Mouse (Mus musculus): Measurements from ENCODE around the gene Kpna4. TPM values are rescaled to one million over a fixed set of nuclear protein-coding genes. Genes with fewer than 3 reads are reported as not detected.

Kpna4 gene
- total RNA-seq, 1 experiment = 33.8 TPM

DNA sequence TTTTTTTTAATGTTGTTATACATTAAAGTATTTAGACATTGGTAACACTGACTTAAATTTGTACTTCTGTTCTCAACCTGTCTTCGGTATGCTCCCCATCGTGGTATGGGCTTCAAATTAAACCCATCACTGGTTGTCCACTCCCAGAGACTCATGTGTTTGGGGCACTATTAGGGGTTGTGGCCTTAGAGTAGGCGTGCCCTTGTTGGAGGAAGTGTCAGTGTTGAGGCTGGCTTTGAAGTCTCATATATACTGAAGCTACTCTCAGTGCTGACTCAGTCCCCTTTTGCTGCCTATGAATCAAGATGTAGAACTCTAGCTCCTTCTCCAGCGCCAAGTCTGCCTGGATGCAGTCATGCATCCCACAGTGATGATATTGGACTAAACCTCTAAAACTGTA lies 66.2 kb downstream of the Kpna4 start:
- no peak overlapping the region for H3K27ac ChIP-seq (ENCODE audit: insufficient read depth, low read depth, low read length, poor library complexity, severe bottlenecking)
- no peak overlapping the region for H3K4me3 ChIP-seq (ENCODE audit: insufficient read depth in 1 of 2, low read depth in 1 of 2, low read length in 2 of 2, poor library complexity in 1 of 2, severe bottlenecking in 1 of 2)
- no peaks in the 10 kb centered on the region for H3K4me1 ChIP-seq (ENCODE audit: control insufficient read depth in 2 of 2, insufficient read depth in 2 of 2, low read length in 2 of 2, poor library complexity in 1 of 2)
- H3K9me3 ChIP-seq (ENCODE audit: control insufficient read depth, insufficient read depth, low read depth, low read length) = no peaks in the 10 kb centered on the region
- H3K9ac ChIP-seq (ENCODE audit: insufficient read depth, low read depth, low read length, poor library complexity, severe bottlenecking) = no peak overlapping the region
- in situ Hi-C loops (cut with MboI; ENCODE audit: low sequenced_read_pairs in 2 of 2, unreplicated experiment in 2 of 2) = no loop called here
- no peaks in the 10 kb centered on the region; the same call in 1 of the 2 replicates for H3K36me3 ChIP-seq (ENCODE audit: control insufficient read depth, insufficient read depth, low read length, poor library complexity, severe bottlenecking)
- no peak for DNase-seq (ENCODE audit: low read depth, low spot score)
- TF ChIP-seq HCFC1 (IDR thresholded peaks at IDR 0.05; ENCODE audit: borderline replicate concordance, insufficient read depth, low read length) (no peak), MAFK (IDR thresholded peaks at IDR 0.05; ENCODE audit: insufficient read depth, low read depth, low read length) (no peak), ZNF384 (IDR thresholded peaks at IDR 0.05; ENCODE audit: low read depth, low read length) (no peak), CHD2 (IDR thresholded peaks at IDR 0.05; ENCODE audit: low read depth, low read length) (no peak), ZC3H11A (IDR thresholded peaks at IDR 0.05; ENCODE audit: borderline replicate concordance, low read depth, low read length) (no peak)

DNA sequence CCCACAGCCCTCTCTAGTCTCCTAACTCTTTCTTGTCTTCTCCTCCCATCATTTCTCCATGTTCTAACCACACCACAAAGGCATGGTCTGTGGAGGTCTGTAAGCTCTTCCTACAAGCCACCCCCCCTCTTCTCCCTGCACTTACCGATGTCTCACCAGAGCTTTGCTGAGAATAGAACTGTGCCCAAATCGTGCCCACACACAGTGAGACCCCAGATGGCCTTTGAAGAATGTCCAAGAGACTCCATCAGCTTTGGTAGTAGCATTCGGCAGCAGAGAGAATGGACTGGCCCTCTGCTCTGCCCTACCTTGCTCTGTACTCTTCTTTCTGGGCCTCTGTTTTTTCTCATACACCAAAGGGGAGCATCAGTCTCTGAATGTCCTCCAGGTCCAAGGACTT lies 71.0 kb downstream of the Kpna4 start:
- no peak for TF ChIP-seq MAFK (IDR thresholded peaks at IDR 0.05; ENCODE audit: insufficient read depth, low read depth, low read length)
- TF ChIP-seq CHD2 (IDR thresholded peaks at IDR 0.05; ENCODE audit: low read depth, low read length) = no peak
- TF ChIP-seq ZNF384 (IDR thresholded peaks at IDR 0.05; ENCODE audit: low read depth, low read length) = no peak
- TF ChIP-seq HCFC1 (IDR thresholded peaks at IDR 0.05; ENCODE audit: borderline replicate concordance, insufficient read depth, low read length) = no peak
- TF ChIP-seq ZC3H11A (IDR thresholded peaks at IDR 0.05; ENCODE audit: borderline replicate concordance, low read depth, low read length) = no peak
- in situ Hi-C loops (cut with MboI; ENCODE audit: low sequenced_read_pairs in 2 of 2, unreplicated experiment in 2 of 2) = no loop called here
- no peak overlapping the region for H3K27ac ChIP-seq (ENCODE audit: insufficient read depth, low read depth, low read length, poor library complexity, severe bottlenecking)

DNA sequence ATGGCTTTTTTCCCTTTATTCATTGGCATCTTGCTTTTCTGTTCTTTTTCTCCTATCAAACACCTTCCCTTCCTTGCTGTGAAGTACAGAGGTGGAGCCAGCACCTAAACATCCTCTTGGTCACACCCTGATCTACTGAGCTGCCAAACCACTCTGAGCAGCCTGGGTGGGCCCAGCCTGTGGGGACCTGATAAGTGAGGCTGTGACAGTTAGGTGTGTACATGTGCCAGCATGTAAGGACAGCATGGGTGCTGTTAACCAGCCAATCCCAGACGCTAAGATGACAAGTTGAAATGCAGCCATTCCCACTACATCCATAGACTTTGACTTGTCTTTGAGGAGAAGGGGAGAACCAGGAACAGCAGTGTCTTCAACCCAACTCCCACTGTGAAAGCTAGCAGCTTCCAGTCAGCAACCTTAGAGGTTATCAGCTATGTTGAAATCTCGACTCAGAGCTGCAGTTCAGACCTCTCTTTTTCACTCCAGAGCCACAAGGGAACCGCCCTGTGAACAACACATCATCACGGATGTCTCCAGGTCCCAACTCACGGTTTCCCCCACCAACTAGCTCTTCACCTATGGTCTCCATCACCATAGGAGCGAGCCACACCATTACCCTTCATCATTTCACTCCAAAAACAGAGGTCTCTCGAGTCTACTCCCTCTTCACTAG lies 72.0 kb downstream of the Kpna4 start:
- H3K27ac ChIP-seq (ENCODE audit: insufficient read depth, low read depth, low read length, poor library complexity, severe bottlenecking) = no peak overlapping the region
- H3K9ac ChIP-seq (ENCODE audit: insufficient read depth, low read depth, low read length, poor library complexity, severe bottlenecking) = no peak overlapping the region
- DNase-seq (ENCODE audit: low read depth, low spot score) = no peak
- no peak overlapping the region for H3K4me3 ChIP-seq (ENCODE audit: insufficient read depth in 1 of 2, low read depth in 1 of 2, low read length in 2 of 2, poor library complexity in 1 of 2, severe bottlenecking in 1 of 2)
- no peaks in the 10 kb centered on the region for H3K36me3 ChIP-seq (ENCODE audit: control insufficient read depth, insufficient read depth, low read length, poor library complexity, severe bottlenecking)
- in situ Hi-C loops (cut with MboI; ENCODE audit: low sequenced_read_pairs in 2 of 2, unreplicated experiment in 2 of 2) = no loop called here
- TF ChIP-seq HCFC1 (IDR thresholded peaks at IDR 0.05; ENCODE audit: borderline replicate concordance, insufficient read depth, low read length) (no peak), CHD2 (IDR thresholded peaks at IDR 0.05; ENCODE audit: low read depth, low read length) (no peak), ZNF384 (IDR thresholded peaks at IDR 0.05; ENCODE audit: low read depth, low read length) (no peak), MAFK (IDR thresholded peaks at IDR 0.05; ENCODE audit: insufficient read depth, low read depth, low read length) (no peak), ZC3H11A (IDR thresholded peaks at IDR 0.05; ENCODE audit: borderline replicate concordance, low read depth, low read length) (no peak)
- no peaks in the 10 kb centered on the region for H3K9me3 ChIP-seq (ENCODE audit: control insufficient read depth, insufficient read depth, low read depth, low read length)
- peaks cover 0 to 3% of the 10 kb centered on the region in 2 experiments; a peak in 1 of 4 replicates for H3K4me1 ChIP-seq (ENCODE audit: control insufficient read depth in 2 of 2, insufficient read depth in 2 of 2, low read length in 2 of 2, poor library complexity in 1 of 2)

More for the DNA sequence above, 71.0 kb downstream of the Kpna4 start:
- Histone ChIP-seq H3K4me3 (ENCODE audit: insufficient read depth in 1 of 2, low read depth in 1 of 2, low read length in 2 of 2, poor library complexity in 1 of 2, severe bottlenecking in 1 of 2) (no peak overlapping the region), H3K36me3 (ENCODE audit: control insufficient read depth, insufficient read depth, low read length, poor library complexity, severe bottlenecking) (no peaks in the 10 kb centered on the region), H3K9ac (ENCODE audit: insufficient read depth, low read depth, low read length, poor library complexity, severe bottlenecking) (no peak overlapping the region), H3K9me3 (ENCODE audit: control insufficient read depth, insufficient read depth, low read depth, low read length) (no peaks in the 10 kb centered on the region), H3K4me1 (ENCODE audit: control insufficient read depth in 2 of 2, insufficient read depth in 2 of 2, low read length in 2 of 2, poor library complexity in 1 of 2) (peaks cover 0 to 3% of the 10 kb centered on the region in 2 experiments; a peak in 1 of 4 replicates)
- no peak for DNase-seq (ENCODE audit: low read depth, low spot score)

DNA sequence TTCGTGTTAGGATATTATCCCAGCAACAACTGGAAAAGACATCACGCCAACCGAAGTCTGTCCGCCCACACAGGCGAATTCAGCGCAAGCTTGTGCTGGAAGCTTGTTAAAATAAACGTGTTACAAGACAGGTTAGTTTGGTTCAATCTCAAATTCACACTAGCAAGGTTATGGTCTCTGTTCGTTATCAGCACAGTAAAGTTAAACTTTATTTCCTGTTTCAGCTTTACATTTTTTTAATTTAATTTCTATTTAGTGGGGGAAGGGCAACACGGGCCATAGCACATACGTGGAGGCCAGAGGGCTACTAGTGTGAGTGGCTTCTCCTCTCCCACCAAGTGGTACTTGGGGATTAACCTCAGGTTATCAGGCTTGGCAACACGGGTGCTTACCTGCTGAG lies 75.0 kb downstream of the Kpna4 start:
- in situ Hi-C loops (cut with MboI; ENCODE audit: low sequenced_read_pairs in 2 of 2, unreplicated experiment in 2 of 2) = no loop called here
- Histone ChIP-seq H3K4me1 (ENCODE audit: control insufficient read depth in 2 of 2, insufficient read depth in 2 of 2, low read length in 2 of 2, poor library complexity in 1 of 2) (peaks cover 0 to 3% of the 10 kb centered on the region in 2 experiments; a peak in 1 of 4 replicates), H3K27ac (ENCODE audit: insufficient read depth, low read depth, low read length, poor library complexity, severe bottlenecking) (no peak overlapping the region), H3K9me3 (ENCODE audit: control insufficient read depth, insufficient read depth, low read depth, low read length) (no peaks in the 10 kb centered on the region), H3K9ac (ENCODE audit: insufficient read depth, low read depth, low read length, poor library complexity, severe bottlenecking) (no peak overlapping the region), H3K4me3 (ENCODE audit: insufficient read depth in 1 of 2, low read depth in 1 of 2, low read length in 2 of 2, poor library complexity in 1 of 2, severe bottlenecking in 1 of 2) (peak overlapping the region in 1 of 2 experiments; percentile 28; a peak in 1 of 4 replicates), H3K36me3 (ENCODE audit: control insufficient read depth, insufficient read depth, low read length, poor library complexity, severe bottlenecking) (no peaks in the 10 kb centered on the region)
- no peak for DNase-seq (ENCODE audit: low read depth, low spot score)
- TF ChIP-seq CHD2 (IDR thresholded peaks at IDR 0.05; ENCODE audit: low read depth, low read length) (no peak), MAFK (IDR thresholded peaks at IDR 0.05; ENCODE audit: insufficient read depth, low read depth, low read length) (no peak), ZNF384 (IDR thresholded peaks at IDR 0.05; ENCODE audit: low read depth, low read length) (no peak), ZC3H11A (IDR thresholded peaks at IDR 0.05; ENCODE audit: borderline replicate concordance, low read depth, low read length) (no peak), HCFC1 (IDR thresholded peaks at IDR 0.05; ENCODE audit: borderline replicate concordance, insufficient read depth, low read length) (no peak)

All from ES-E14 (cell line).